Mouse (Mus musculus) olfactory bulb, adult 2 months (tissue): ENCODE measurements at regions not wholly inside any gene's neighbourhood (a gene's known extent, or its start where the extent isn't known, plus 50 kb on each side); places are given as distances from the start of the nearest gene placed in this dataset.

Experiments used
- CTCF ChIP-seq: fragments of 200-500 bp; IDR thresholded peaks from 2 replicates; pipeline ENCODE4 v1.5.1; 2012; ENCODE audit warnings: low read depth, mild to moderate bottlenecking, low read length, moderate library complexity; ENCODE audit not compliant: insufficient read depth
- POLR2A ChIP-seq: fragments of 200-500 bp; IDR thresholded peaks from 2 replicates; pipeline ENCODE4 v1.6.1; 2012; ENCODE audit warnings: mild to moderate bottlenecking, low read depth, low read length, moderate library complexity; ENCODE audit not compliant: insufficient read depth

- no peak for TF ChIP-seq CTCF
- TF ChIP-seq POLR2A: no peak
Measured at GRCm38 (mm10) chr1:90347032-90347431, 143.3 kb downstream of the Ackr3 start.
